Mouse (Mus musculus) stomach, postnatal 0 days (tissue): ENCODE results near the gene Spaar.

Experiments
- CTCF ChIP-seq: IDR thresholded peaks from 2 replicates; pipeline ENCODE4 v1.5.1; 2016; ENCODE audit warnings: antibody characterized with exemption, low read depth, mild to moderate bottlenecking, moderate library complexity
- EP300 ChIP-seq: optimal IDR thresholded peaks from 2 replicates; pipeline ENCODE3; 2016; ENCODE audit warnings: antibody characterized with exemption

- TF ChIP-seq CTCF: no peak
- TF ChIP-seq EP300: no peak
Measured at GRCm38 (mm10) chr4:43798936-43799335, 69.1 kb downstream of the Spaar start.
